Mouse (Mus musculus) heart, adult 2 months (tissue): ENCODE measurements around the gene Prn.

ENCODE experiments used
- CTCF ChIP-seq: fragments of 200-600 bp; IDR thresholded peaks from 2 replicates; pipeline ENCODE4 v1.8.1; 2022; ENCODE audit warnings: antibody characterized with exemption, mild to moderate bottlenecking, moderate library complexity
- EP300 ChIP-seq: fragments of 200-500 bp; IDR thresholded peaks from 2 replicates; pipeline ENCODE4 v1.6.1; 2011; ENCODE audit warnings: low read depth, low read length, control low read depth; ENCODE audit not compliant: insufficient read depth
- POLR2A ChIP-seq: fragments of 200-500 bp; IDR thresholded peaks from 2 replicates; pipeline ENCODE4 v1.6.1; 2011; ENCODE audit warnings: mild to moderate bottlenecking, low read depth, low read length, control low read depth; ENCODE audit not compliant: insufficient read depth

GRCm38 (mm10) chr2:131864262-131864796 is 45.4 kb upstream of the Prn start:
- no peak for TF ChIP-seq CTCF
- TF ChIP-seq POLR2A, result no peak
- TF ChIP-seq EP300, result no peak
